Mouse (Mus musculus) megakaryocyte, embryonic 14.5 days (primary cell): ENCODE measurements at regions not wholly inside any gene's neighbourhood (a gene's known extent, or its start where the extent isn't known, plus 50 kb on each side); places are given as distances from the start of the nearest gene placed in this dataset.

Experiments
- H3K27me3 ChIP-seq: replicated peaks from 2 replicates; pipeline ENCODE3; 2012; ENCODE audit warnings: inconsistent platforms
- H3K36me3 ChIP-seq: replicated peaks from 2 replicates; pipeline ENCODE3; 2012; ENCODE audit warnings: low read length, inconsistent platforms, mixed read lengths
- H3K4me1 ChIP-seq: 2 replicates; pipeline ENCODE4 v1.6.1; 2012; ENCODE audit warnings: inconsistent platforms
- H3K4me3 ChIP-seq: replicated peaks from 2 replicates; pipeline ENCODE3; 2012; ENCODE audit warnings: moderate library complexity, mild to moderate bottlenecking, inconsistent platforms
- H3K9me3 ChIP-seq: 2 replicates; pipeline ENCODE4 v1.6.1; 2012; ENCODE audit warnings: inconsistent platforms
- FLI1 ChIP-seq: IDR thresholded peaks from 2 replicates; pipeline ENCODE4 v1.6.1; 2012; ENCODE audit warnings: low read length, inconsistent platforms, mixed read lengths
- GATA1 ChIP-seq: IDR thresholded peaks from 3 replicates; pipeline ENCODE4 v1.6.1; 2012; ENCODE audit warnings: mixed read lengths, low read length, inconsistent platforms, borderline replicate concordance

DNA sequence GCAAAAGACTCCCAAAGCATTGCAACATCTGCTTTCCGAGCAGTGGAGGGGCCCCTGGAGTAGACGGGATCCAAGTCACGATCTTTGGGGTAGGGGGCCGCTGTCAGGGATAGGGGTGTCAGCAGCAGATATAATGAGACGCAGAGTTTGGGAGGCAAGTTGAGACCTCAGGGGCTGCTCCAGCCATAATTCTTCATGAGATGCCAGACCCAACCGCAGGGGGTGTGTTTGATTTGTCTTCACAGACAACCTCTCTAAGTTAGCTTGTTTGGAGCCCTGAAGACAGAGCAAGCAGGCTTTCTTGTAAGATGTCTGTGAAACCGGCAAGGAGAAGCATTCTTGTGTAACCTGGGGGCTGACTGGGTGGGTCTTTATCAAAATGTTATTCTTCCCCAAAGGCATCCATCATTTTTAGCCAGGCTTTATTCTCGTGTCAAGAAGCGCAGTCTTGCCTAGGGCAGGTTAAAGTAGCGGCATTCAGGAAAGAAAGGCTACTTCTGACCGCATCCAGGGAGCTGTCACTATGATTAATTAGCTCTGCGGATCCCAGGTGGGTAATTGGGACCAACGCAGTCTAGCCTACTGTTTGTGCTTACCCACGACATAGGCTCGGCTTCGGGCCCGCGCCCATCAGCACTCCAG is 234.6 kb downstream of the 1500009L16Rik start:
- H3K27me3 ChIP-seq: peaks cover 6% of the 10 kb centered on the region
- H3K36me3 ChIP-seq: no peaks in the 10 kb centered on the region
- peaks cover 6% of the 10 kb centered on the region for H3K9me3 ChIP-seq
- no peaks in the 10 kb centered on the region for H3K4me1 ChIP-seq
- TF ChIP-seq FLI1 (no peak), GATA1 (no peak)
- no peak overlapping the region for H3K4me3 ChIP-seq

- H3K36me3 ChIP-seq: no peaks in the 10 kb centered on the region
- H3K4me1 ChIP-seq: no peaks in the 10 kb centered on the region
- H3K27me3 ChIP-seq: peaks cover 9% of the 10 kb centered on the region
- TF ChIP-seq GATA1: no peak
- TF ChIP-seq FLI1: no peak
- no peak overlapping the region for H3K4me3 ChIP-seq
- H3K9me3 ChIP-seq: peaks cover 8% of the 10 kb centered on the region
Observed at GRCm38 (mm10) chr10:83958397-83958796, 235.7 kb downstream of the 1500009L16Rik start.

GRCm38 (mm10) chr10:83958826-83959225 is 236.2 kb downstream of the 1500009L16Rik start:
- TF ChIP-seq FLI1: no peak
- no peak for TF ChIP-seq GATA1
- peaks cover 9% of the 10 kb centered on the region for H3K9me3 ChIP-seq
- no peak overlapping the region for H3K4me3 ChIP-seq

GRCm38 (mm10) chr10:83963232-83963760 is 240.6 kb downstream of the 1500009L16Rik start:
- peaks cover 4% of the 10 kb centered on the region; the same call in 1 of the 2 replicates for H3K9me3 ChIP-seq
- H3K4me3 ChIP-seq: no peak overlapping the region
- H3K4me1 ChIP-seq: no peaks in the 10 kb centered on the region
- H3K36me3 ChIP-seq: no peaks in the 10 kb centered on the region
- no peak for TF ChIP-seq GATA1
- TF ChIP-seq FLI1: no peak
- H3K27me3 ChIP-seq: peaks cover 11% of the 10 kb centered on the region

More at GRCm38 (mm10) chr10:83958826-83959225, 236.2 kb downstream of the 1500009L16Rik start:
- H3K4me1 ChIP-seq: no peaks in the 10 kb centered on the region
- peaks cover 11% of the 10 kb centered on the region for H3K27me3 ChIP-seq
- no peaks in the 10 kb centered on the region for H3K36me3 ChIP-seq

DNA sequence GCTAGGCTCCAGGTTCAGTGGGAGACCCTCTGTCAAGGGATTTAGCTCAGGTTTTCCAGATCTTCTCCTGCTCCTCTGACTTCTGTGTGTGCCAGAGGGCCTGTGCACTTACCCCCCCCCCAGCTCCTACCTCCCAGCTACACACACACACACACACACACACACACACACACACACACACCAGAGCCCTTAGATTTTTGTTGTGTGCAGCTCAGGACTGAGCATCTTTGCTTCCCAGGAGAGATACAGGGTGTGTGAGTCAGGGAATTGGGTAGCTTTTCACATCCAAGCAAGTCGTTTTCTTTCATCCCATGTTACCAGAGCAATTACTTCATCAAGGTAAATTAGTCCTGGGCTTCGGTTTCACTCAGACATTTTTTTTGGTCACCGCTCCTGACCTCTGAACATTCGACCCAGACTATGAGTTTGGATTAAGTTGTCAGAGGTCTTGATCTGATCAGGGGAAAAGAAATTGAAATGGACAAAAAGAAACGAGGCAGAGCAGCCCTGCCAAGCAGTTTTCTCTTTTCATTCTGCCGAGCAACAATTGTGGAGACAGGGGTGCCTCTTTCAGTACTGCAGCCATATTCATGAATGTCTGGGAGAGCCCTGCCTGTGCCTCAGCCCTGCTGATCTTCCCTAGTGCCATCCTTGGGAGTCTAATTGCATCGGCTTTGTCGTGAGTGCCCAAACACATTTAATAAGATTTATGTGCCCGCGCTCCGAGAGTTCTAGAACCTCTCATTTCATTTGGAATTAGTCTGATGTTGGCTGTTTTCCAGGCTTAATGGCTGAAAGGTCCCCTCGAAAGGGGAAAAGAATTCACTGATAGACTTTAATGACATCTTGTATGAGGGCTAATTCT is 241.3 kb downstream of the 1500009L16Rik start:
- Histone ChIP-seq H3K4me1 (no peaks in the 10 kb centered on the region), H3K36me3 (no peaks in the 10 kb centered on the region), H3K4me3 (no peak overlapping the region), H3K27me3 (peaks cover 13% of the 10 kb centered on the region), H3K9me3 (peaks cover 4% of the 10 kb centered on the region; the same call in 1 of the 2 replicates)
- no peak for TF ChIP-seq FLI1
- TF ChIP-seq GATA1: no peak

GRCm38 (mm10) chr10:83964838-83965237 is 242.2 kb downstream of the 1500009L16Rik start:
- no peaks in the 10 kb centered on the region for H3K4me1 ChIP-seq
- peaks cover 16% of the 10 kb centered on the region for H3K27me3 ChIP-seq
- no peak overlapping the region for H3K4me3 ChIP-seq
- TF ChIP-seq GATA1 (no peak), FLI1 (no peak)
- peaks cover 4% of the 10 kb centered on the region; the same call in 1 of the 2 replicates for H3K9me3 ChIP-seq
- H3K36me3 ChIP-seq: no peaks in the 10 kb centered on the region

GRCm38 (mm10) chr10:83970501-83970900 is 247.8 kb downstream of the 1500009L16Rik start:
- Histone ChIP-seq H3K9me3 (peaks cover 6% of the 10 kb centered on the region; the same call in 1 of the 2 replicates), H3K4me3 (no peak overlapping the region), H3K27me3 (peaks cover 15% of the 10 kb centered on the region), H3K4me1 (no peaks in the 10 kb centered on the region), H3K36me3 (no peaks in the 10 kb centered on the region)
- TF ChIP-seq FLI1: no peak
- TF ChIP-seq GATA1: no peak

GRCm38 (mm10) chr10:83974548-83974947 is 251.9 kb downstream of the 1500009L16Rik start:
- Histone ChIP-seq H3K4me3 (no peak overlapping the region), H3K9me3 (peaks cover 9% of the 10 kb centered on the region; the same call in 1 of the 2 replicates), H3K27me3 (peaks cover 11% of the 10 kb centered on the region), H3K4me1 (no peaks in the 10 kb centered on the region), H3K36me3 (no peaks in the 10 kb centered on the region)
- TF ChIP-seq GATA1: no peak
- no peak for TF ChIP-seq FLI1

GRCm38 (mm10) chr10:83976548-83976947 is 253.9 kb downstream of the 1500009L16Rik start:
- Histone ChIP-seq H3K4me3 (no peak overlapping the region), H3K9me3 (peaks cover 9% of the 10 kb centered on the region; the same call in 1 of the 2 replicates), H3K4me1 (no peaks in the 10 kb centered on the region), H3K27me3 (peaks cover 10% of the 10 kb centered on the region), H3K36me3 (no peaks in the 10 kb centered on the region)
- no peak for TF ChIP-seq FLI1
- no peak for TF ChIP-seq GATA1

DNA sequence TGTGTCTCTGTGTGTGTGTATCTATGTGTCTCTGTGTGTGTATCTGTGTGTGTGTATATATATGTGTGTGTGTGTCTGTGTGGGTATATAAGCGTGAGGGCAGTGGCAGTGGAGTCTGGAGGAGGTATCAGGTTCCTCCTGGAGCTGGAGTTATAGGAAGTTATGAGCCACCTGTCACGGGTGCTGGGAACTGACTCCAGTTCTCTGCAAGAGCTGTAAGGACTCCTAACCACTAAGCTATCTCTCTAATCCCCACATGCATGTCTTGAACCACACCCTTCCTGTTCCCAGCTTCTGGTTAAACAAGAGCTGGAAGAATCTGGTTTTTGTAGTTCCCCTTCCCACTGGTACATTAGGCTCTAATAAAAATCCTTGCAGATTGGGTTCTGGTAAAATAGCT is 257.3 kb downstream of the 1500009L16Rik start:
- TF ChIP-seq FLI1: no peak
- Histone ChIP-seq H3K4me1 (peaks cover 3% of the 10 kb centered on the region; the same call in 1 of the 2 replicates), H3K9me3 (peaks cover 9% of the 10 kb centered on the region), H3K4me3 (no peak overlapping the region), H3K27me3 (peaks cover 12% of the 10 kb centered on the region), H3K36me3 (no peaks in the 10 kb centered on the region)
